Mouse (Mus musculus) natural killer cell, adult 2 months (primary cell): ENCODE measurements around the gene Zbtb12.
A peak's percentile ranks its signal among the peaks of the same experiment; 100 is the strongest.
"Not testable (repeated sequence)": the region's sequence is repeated elsewhere in the genome, so short reads cannot be mapped to it uniquely, and the experiment has no call there.

Experiments
- DNase-seq, 2 experiments: peaks; one replicate each; pipeline ENCODE4 v3.0.0; 2022; ENCODE audit warnings: low spot score in 2 of 2

The Zbtb12 gene

GRCm38 (mm10) chr17:34900826-34901225 is 21.5 kb downstream of the Zbtb12 start:
- DNase-seq, result not testable (repeated sequence)

- not testable (repeated sequence) for DNase-seq
Observed at GRCm38 (mm10) chr17:34901948-34902347, 22.7 kb downstream of the Zbtb12 start.

GRCm38 (mm10) chr17:34902895-34903294 is 23.6 kb downstream of the Zbtb12 start:
- DNase-seq, result no peak

GRCm38 (mm10) chr17:34910982-34911381 is 31.7 kb downstream of the Zbtb12 start:
- DNase-seq, result no peak

- peak; percentile 80 to 88 for DNase-seq
Observed at GRCm38 (mm10) chr17:34911945-34912351, 32.7 kb downstream of the Zbtb12 start.

GRCm38 (mm10) chr17:34913930-34914665 is 34.8 kb downstream of the Zbtb12 start, which contains the start of gene Slc44a4:
Gene Slc44a4 (plus strand): TSS chr17:34914466.
- DNase-seq, result no peak

GRCm38 (mm10) chr17:34915410-34915831 is 36.1 kb downstream of the Zbtb12 start:
- DNase-seq, result peak in 1 of 2 experiments; percentile 18

GRCm38 (mm10) chr17:34916316-34916715 is 37.0 kb downstream of the Zbtb12 start:
- no peak for DNase-seq

GRCm38 (mm10) chr17:34917188-34917587 is 37.9 kb downstream of the Zbtb12 start:
- no peak for DNase-seq

GRCm38 (mm10) chr17:34922939-34923338 is 43.7 kb downstream of the Zbtb12 start:
- no peak for DNase-seq

- DNase-seq, result no peak
Observed at GRCm38 (mm10) chr17:34924258-34924657, 45.0 kb downstream of the Zbtb12 start.

GRCm38 (mm10) chr17:34927306-34928019 is 48.2 kb downstream of the Zbtb12 start:
- no peak for DNase-seq

GRCm38 (mm10) chr17:34928841-34929240 is 49.6 kb downstream of the Zbtb12 start:
- no peak for DNase-seq

GRCm38 (mm10) chr17:34931061-34931734 is 51.9 kb downstream of the Zbtb12 start, which contains the start of gene Neu1:
Gene Neu1 (plus strand): TSS chr17:34931253.
- peak; percentile 96 to 97 for DNase-seq

- peak; percentile 13 to 35 for DNase-seq
Observed at GRCm38 (mm10) chr17:34931735-34932098, 52.4 kb downstream of the Zbtb12 start.

- peak in 1 of 2 experiments; percentile 66 for DNase-seq
Observed at GRCm38 (mm10) chr17:34932287-34932686, 53.0 kb downstream of the Zbtb12 start.

- no peak for DNase-seq
Observed at GRCm38 (mm10) chr17:34934031-34934430, 54.7 kb downstream of the Zbtb12 start.

- DNase-seq, result no peak
Observed at GRCm38 (mm10) chr17:34934830-34935229, 55.5 kb downstream of the Zbtb12 start.

- no peak for DNase-seq
Observed at GRCm38 (mm10) chr17:34937960-34938505, 58.8 kb downstream of the Zbtb12 start.

- DNase-seq, result peak in 1 of 2 experiments; percentile 17
Observed at GRCm38 (mm10) chr17:34941344-34942041, 62.2 kb downstream of the Zbtb12 start.

GRCm38 (mm10) chr17:34943128-34943815 is 64.0 kb downstream of the Zbtb12 start:
- no peak for DNase-seq
